Mouse (Mus musculus) cerebellum, adult 18-20 months (tissue): Measurements from ENCODE around the gene Zzef1.

ENCODE experiments used
- DNase-seq, 2 experiments: peaks; one replicate each; pipeline ENCODE4 v3.0.0; 2021

Gene Zzef1

GRCm38 (mm10) chr11:72923116-72923515 is 127.1 kb downstream of the Zzef1 start:
- no peak for DNase-seq

- DNase-seq = no peak
Observed at GRCm38 (mm10) chr11:72924458-72924857, 128.4 kb downstream of the Zzef1 start.

GRCm38 (mm10) chr11:72925067-72925466 is 129.0 kb downstream of the Zzef1 start:
- peak in 1 of 2 experiments; percentile 12 for DNase-seq

GRCm38 (mm10) chr11:72926226-72926890 is 130.3 kb downstream of the Zzef1 start:
- peak; percentile 58 to 73 for DNase-seq

- DNase-seq = no peak
Observed at GRCm38 (mm10) chr11:72928516-72928915, 132.5 kb downstream of the Zzef1 start.

- peak; percentile 39 to 40 for DNase-seq
Observed at GRCm38 (mm10) chr11:72940208-72941143, 144.4 kb downstream of the Zzef1 start.

GRCm38 (mm10) chr11:72944996-72945793 is 149.2 kb downstream of the Zzef1 start:
- no peak for DNase-seq

GRCm38 (mm10) chr11:72945875-72946559 is 150.0 kb downstream of the Zzef1 start:
- no peak for DNase-seq

GRCm38 (mm10) chr11:72946560-72947119 is 150.6 kb downstream of the Zzef1 start:
- no peak for DNase-seq

- no peak for DNase-seq
Observed at GRCm38 (mm10) chr11:72947840-72948239, 151.8 kb downstream of the Zzef1 start.

- DNase-seq = no peak
Observed at GRCm38 (mm10) chr11:72948254-72948653, 152.2 kb downstream of the Zzef1 start.

- DNase-seq = peak; percentile 39 to 44
Observed at GRCm38 (mm10) chr11:72951137-72952000, 155.3 kb downstream of the Zzef1 start.

GRCm38 (mm10) chr11:72952226-72952625 is 156.2 kb downstream of the Zzef1 start:
- DNase-seq = no peak

GRCm38 (mm10) chr11:72952697-72953096 is 156.7 kb downstream of the Zzef1 start:
- no peak for DNase-seq

- DNase-seq = no peak
Observed at GRCm38 (mm10) chr11:72953116-72953439, 157.1 kb downstream of the Zzef1 start.

- peak; percentile 23 to 39 for DNase-seq
Observed at GRCm38 (mm10) chr11:72953440-72954151, 157.6 kb downstream of the Zzef1 start.

- no peak for DNase-seq
Observed at GRCm38 (mm10) chr11:72954216-72954615, 158.2 kb downstream of the Zzef1 start.

- DNase-seq = no peak
Observed at GRCm38 (mm10) chr11:72955339-72955974, 159.4 kb downstream of the Zzef1 start.

GRCm38 (mm10) chr11:72957318-72957717 is 161.3 kb downstream of the Zzef1 start:
- DNase-seq = no peak
